Mouse (Mus musculus): ENCODE data around the gene Cfap70. TPM values are rescaled to one million over a fixed set of nuclear protein-coding genes. Genes with fewer than 3 reads are reported as not detected.

The Cfap70 gene
- polyA plus RNA-seq (2015; fragmentation: Nextera tagmentation; extraction: Ambion mirVana): 0.12 and 0.18 TPM in 2 replicates

DNA sequence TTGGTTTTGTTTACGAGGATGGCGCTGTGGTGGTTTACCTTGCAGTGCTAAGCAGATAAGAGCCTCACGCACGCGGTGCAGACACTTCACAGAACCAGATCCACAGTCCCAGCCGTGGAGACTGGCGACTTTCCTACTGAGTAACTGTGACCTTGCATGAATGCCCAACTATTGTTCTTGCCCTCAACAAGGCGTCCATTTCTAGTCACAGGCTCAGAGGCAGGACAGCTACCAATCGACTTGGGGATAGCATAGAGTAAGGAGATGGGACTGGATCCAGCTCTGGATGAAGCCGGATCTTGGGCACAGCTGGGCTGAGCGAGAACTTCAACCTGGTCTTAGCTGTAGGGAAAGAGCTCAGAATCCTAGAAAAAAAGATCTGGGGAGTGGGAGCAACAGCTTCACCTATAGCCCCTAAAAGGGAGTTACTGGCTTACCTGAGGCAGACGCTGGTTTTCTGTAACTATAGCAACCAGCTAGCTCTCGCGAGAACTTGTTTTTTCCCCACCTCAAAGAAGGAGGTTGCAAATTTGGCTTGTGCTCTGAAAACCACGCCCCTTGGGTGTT is at the start of gene Cfap70:
TSS of gene Cfap70 (minus strand) at position 462 of the 567 bp plus-strand sequence.
- Histone ChIP-seq H3K36me3 (ENCODE audit: control insufficient read depth, insufficient read depth, low read length) (peaks cover 2% of the 10 kb centered on the region; the same call in 1 of the 2 replicates), H3K27me3 (replicated peaks; ENCODE audit: control insufficient read depth, insufficient read depth, low read length) (no peaks in the 10 kb centered on the region), H3K4me3 (ENCODE audit: low read length) (peak within 1 kb of the TSS; percentile 47), H3K9ac (ENCODE audit: low read depth, low read length) (peak within 1 kb of the TSS; percentile 61), H3K4me1 (ENCODE audit: control insufficient read depth, insufficient read depth, low read length) (0 out of 2 replicates have a peak, but pooled peaks cover 2% of the 10 kb centered on the region), H3K4me2 (ENCODE audit: low read depth, low read length) (peak within 1 kb of the TSS; percentile 61), H3K9me3 (ENCODE audit: control insufficient read depth, low read length) (no peaks in the 10 kb centered on the region), H3K27ac (ENCODE audit: low read length) (no peak within 1 kb of the TSS)
- 2% methylated on average over 15 of the region's 15 CpGs for WGBS
- ATAC-seq: peak; percentile 71

DNA sequence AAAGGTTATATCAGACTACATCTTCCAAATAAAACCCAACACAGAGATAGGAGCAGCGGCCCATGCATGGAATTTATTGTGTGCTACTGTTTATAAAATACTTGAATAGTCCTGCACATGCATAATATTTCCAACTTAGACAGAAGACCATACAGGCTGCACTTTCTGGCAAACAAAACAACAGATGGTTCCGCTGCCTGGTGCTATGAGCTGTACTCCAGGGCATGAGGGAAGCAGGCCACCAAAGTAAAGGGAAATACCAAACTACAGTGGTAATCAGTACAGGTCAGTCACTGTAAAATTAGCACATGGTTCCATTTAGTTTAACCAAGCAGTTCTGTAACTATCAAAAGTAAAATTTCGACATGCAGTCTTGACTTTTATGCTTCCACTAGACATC is 48.0 kb upstream of the Cfap70 start:
- no peaks in the 10 kb centered on the region for H3K4me1 ChIP-seq (ENCODE audit: control insufficient read depth, insufficient read depth, low read length)
- peaks cover 7% of the 10 kb centered on the region for H3K36me3 ChIP-seq (ENCODE audit: control insufficient read depth, insufficient read depth, low read length)
- H3K27me3 ChIP-seq (replicated peaks; ENCODE audit: control insufficient read depth, insufficient read depth, low read length): no peaks in the 10 kb centered on the region
- H3K4me3 ChIP-seq (ENCODE audit: low read length): no peak overlapping the region
- 88% methylated on average over 3 of the region's 3 CpGs for WGBS
- H3K9me3 ChIP-seq (ENCODE audit: control insufficient read depth, low read length): no peaks in the 10 kb centered on the region
- H3K27ac ChIP-seq (ENCODE audit: low read length): no peak overlapping the region
- H3K4me2 ChIP-seq (ENCODE audit: low read depth, low read length): no peak overlapping the region
- no peak overlapping the region for H3K9ac ChIP-seq (ENCODE audit: low read depth, low read length)
- ATAC-seq: no peak

DNA sequence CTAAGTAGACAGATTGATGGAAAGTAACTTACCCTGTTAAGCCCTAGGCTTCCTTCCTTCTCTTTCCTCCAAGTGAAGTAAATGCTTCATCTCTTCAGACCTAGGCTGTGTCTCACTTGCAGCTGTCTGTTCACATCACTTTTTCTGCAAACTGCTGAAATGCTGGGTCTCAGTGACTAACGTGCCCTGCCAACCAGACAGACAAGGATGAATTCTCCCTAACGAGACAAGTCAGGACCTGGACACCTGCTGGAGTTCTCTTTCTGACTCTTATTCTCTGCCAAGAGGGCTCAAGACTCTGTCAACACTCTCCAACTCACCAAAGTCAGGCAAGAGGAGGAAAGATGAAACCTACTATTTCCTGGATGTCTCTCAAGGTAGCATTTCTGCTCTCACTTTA is 44.6 kb upstream of the Cfap70 start, which contains the start of gene Mss51:
TSS of gene Mss51 (minus strand) at position 299 of the 400 bp plus-strand sequence.
- Histone ChIP-seq H3K36me3 (ENCODE audit: control insufficient read depth, insufficient read depth, low read length) (peaks cover 7% of the 10 kb centered on the region), H3K9ac (ENCODE audit: low read depth, low read length) (no peak within 1 kb of the TSS), H3K4me3 (ENCODE audit: low read length) (no peak within 1 kb of the TSS), H3K4me2 (ENCODE audit: low read depth, low read length) (no peak within 1 kb of the TSS), H3K4me1 (ENCODE audit: control insufficient read depth, insufficient read depth, low read length) (no peaks in the 10 kb centered on the region), H3K9me3 (ENCODE audit: control insufficient read depth, low read length) (no peaks in the 10 kb centered on the region), H3K27ac (ENCODE audit: low read length) (no peak within 1 kb of the TSS), H3K27me3 (replicated peaks; ENCODE audit: control insufficient read depth, insufficient read depth, low read length) (no peaks in the 10 kb centered on the region)
- 76% methylated on average over 2 of the region's 2 CpGs for whole genome bisulfite sequencing
- ATAC-seq: no peak

GRCm38 (mm10) chr14:20486031-20486430 is 34.0 kb upstream of the Cfap70 start:
- no peak overlapping the region for H3K27ac ChIP-seq (ENCODE audit: low read length)
- 94% methylated on average over 5 of the region's 5 CpGs for WGBS

DNA sequence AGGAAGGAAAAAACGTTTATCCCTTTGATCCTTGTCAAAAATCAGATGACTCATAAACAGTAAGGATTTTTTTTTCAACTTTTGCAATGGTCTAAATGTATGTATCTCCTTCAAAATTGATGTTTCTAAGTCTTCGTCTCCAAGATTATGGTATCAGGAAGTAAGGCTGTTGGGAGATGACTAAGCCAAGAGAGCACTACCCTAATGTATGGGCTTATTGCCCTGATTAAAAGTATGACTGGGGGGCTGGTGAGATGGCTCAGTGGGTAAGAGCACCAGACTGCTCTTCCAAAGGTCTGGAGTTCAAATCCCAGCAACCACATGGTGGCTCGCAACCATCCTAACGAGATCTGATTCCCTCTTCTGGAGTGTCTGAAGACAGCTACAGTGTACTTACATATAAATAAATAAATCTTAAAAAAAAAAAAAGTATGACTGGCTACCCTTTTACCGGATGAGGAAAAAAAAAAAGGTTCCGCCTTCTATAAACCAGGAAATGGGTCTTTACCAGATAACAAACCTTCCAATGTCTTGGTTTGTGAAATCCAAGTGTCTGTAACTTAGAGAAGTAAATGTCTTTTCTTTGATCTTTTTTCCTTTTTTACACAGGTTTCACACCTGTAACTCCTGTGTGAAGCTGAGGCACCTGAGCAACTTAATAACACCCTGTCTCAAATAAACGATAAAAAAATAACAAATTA is 30.2 kb upstream of the Cfap70 start:
- Histone ChIP-seq H3K27ac (ENCODE audit: low read length) (no peak overlapping the region), H3K4me1 (ENCODE audit: control insufficient read depth, insufficient read depth, low read length) (peaks cover 9% of the 10 kb centered on the region), H3K9me3 (ENCODE audit: control insufficient read depth, low read length) (no peaks in the 10 kb centered on the region), H3K9ac (ENCODE audit: low read depth, low read length) (no peak overlapping the region), H3K4me2 (ENCODE audit: low read depth, low read length) (no peak overlapping the region), H3K4me3 (ENCODE audit: low read length) (no peak overlapping the region), H3K27me3 (replicated peaks; ENCODE audit: control insufficient read depth, insufficient read depth, low read length) (no peaks in the 10 kb centered on the region), H3K36me3 (ENCODE audit: control insufficient read depth, insufficient read depth, low read length) (0 out of 2 replicates have a peak, but pooled peaks cover 5% of the 10 kb centered on the region)
- ATAC-seq: no peak
- WGBS: 88% methylated on average over 7 of the region's 7 CpGs

More at GRCm38 (mm10) chr14:20486031-20486430, 34.0 kb upstream of the Cfap70 start:
- H3K36me3 ChIP-seq (ENCODE audit: control insufficient read depth, insufficient read depth, low read length): 0 out of 2 replicates have a peak, but pooled peaks cover 5% of the 10 kb centered on the region
- no peak for ATAC-seq
- H3K27me3 ChIP-seq (replicated peaks; ENCODE audit: control insufficient read depth, insufficient read depth, low read length): no peaks in the 10 kb centered on the region
- H3K4me1 ChIP-seq (ENCODE audit: control insufficient read depth, insufficient read depth, low read length): no peaks in the 10 kb centered on the region
- H3K4me3 ChIP-seq (ENCODE audit: low read length): no peak overlapping the region
- no peaks in the 10 kb centered on the region for H3K9me3 ChIP-seq (ENCODE audit: control insufficient read depth, low read length)
- H3K4me2 ChIP-seq (ENCODE audit: low read depth, low read length): no peak overlapping the region
- no peak overlapping the region for H3K9ac ChIP-seq (ENCODE audit: low read depth, low read length)

DNA sequence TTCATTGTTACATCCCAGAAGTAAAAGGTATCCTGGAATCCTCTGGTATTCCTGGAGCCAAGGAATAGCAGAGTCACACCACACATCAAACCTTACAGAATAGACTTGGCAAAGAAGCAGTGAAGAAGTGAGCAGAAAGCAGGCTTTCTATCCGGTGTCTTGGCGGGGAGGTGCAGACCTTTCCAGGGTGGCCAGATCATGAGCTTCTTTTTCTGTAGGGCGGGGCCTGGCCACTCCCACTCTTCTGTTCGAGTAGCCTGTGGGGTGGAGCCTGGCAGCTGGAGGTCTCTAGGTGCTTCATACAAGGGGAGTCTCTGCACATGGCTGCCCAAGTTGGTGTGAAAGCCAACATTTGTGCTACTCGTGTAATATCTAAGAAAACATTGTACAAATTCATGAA is 29.2 kb upstream of the Cfap70 start:
- H3K4me3 ChIP-seq (ENCODE audit: low read length): no peak overlapping the region
- H3K36me3 ChIP-seq (ENCODE audit: control insufficient read depth, insufficient read depth, low read length): 0 out of 2 replicates have a peak, but pooled peaks cover 5% of the 10 kb centered on the region
- H3K4me2 ChIP-seq (ENCODE audit: low read depth, low read length): no peak overlapping the region
- no peaks in the 10 kb centered on the region for H3K27me3 ChIP-seq (replicated peaks; ENCODE audit: control insufficient read depth, insufficient read depth, low read length)
- H3K27ac ChIP-seq (ENCODE audit: low read length): no peak overlapping the region; the same call in 1 of the 2 replicates
- 27% methylated on average over 5 of the region's 5 CpGs for WGBS
- no peak overlapping the region for H3K9ac ChIP-seq (ENCODE audit: low read depth, low read length)
- no peaks in the 10 kb centered on the region for H3K9me3 ChIP-seq (ENCODE audit: control insufficient read depth, low read length)
- ATAC-seq: no peak
- H3K4me1 ChIP-seq (ENCODE audit: control insufficient read depth, insufficient read depth, low read length): peaks cover 9% of the 10 kb centered on the region

DNA sequence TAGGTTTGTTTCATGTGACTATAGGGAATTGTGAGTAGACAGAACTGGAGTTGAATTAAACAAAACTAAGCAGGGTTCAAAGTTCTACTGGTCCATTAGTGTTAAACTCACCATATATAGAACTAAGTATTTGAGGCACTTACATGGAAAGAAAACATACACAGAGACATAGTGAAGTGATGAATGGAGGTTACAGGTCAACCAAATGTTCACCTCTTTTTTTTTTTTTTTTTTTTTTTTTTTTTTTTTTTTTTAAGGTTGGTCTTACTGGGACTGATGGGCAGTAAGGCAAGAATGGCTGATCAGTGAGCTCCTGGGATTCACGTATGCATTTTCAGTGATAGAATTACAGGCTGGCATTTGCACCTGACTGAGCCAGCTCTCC is 28.2 kb upstream of the Cfap70 start:
- Histone ChIP-seq H3K36me3 (ENCODE audit: control insufficient read depth, insufficient read depth, low read length) (0 out of 2 replicates have a peak, but pooled peaks cover 5% of the 10 kb centered on the region), H3K9me3 (ENCODE audit: control insufficient read depth, low read length) (no peaks in the 10 kb centered on the region), H3K27ac (ENCODE audit: low read length) (peak overlapping the region; percentile 83; the same call in 1 of the 2 replicates), H3K4me2 (ENCODE audit: low read depth, low read length) (peak overlapping the region; percentile 78), H3K27me3 (replicated peaks; ENCODE audit: control insufficient read depth, insufficient read depth, low read length) (no peaks in the 10 kb centered on the region), H3K9ac (ENCODE audit: low read depth, low read length) (peak overlapping the region; percentile 84), H3K4me1 (ENCODE audit: control insufficient read depth, insufficient read depth, low read length) (peaks cover 9% of the 10 kb centered on the region), H3K4me3 (ENCODE audit: low read length) (peak overlapping the region; percentile 83)
- WGBS: 71% methylated on average over 1 of the region's 1 CpGs
- ATAC-seq: no peak

- Histone ChIP-seq H3K36me3 (ENCODE audit: control insufficient read depth, insufficient read depth, low read length) (0 out of 2 replicates have a peak, but pooled peaks cover 2% of the 10 kb centered on the region), H3K4me2 (ENCODE audit: low read depth, low read length) (peak within 1 kb of the TSS; percentile 78), H3K9ac (ENCODE audit: low read depth, low read length) (peak within 1 kb of the TSS; percentile 84), H3K27ac (ENCODE audit: low read length) (peak within 1 kb of the TSS; percentile 83), H3K4me1 (ENCODE audit: control insufficient read depth, insufficient read depth, low read length) (peaks cover 9% of the 10 kb centered on the region), H3K4me3 (ENCODE audit: low read length) (peak within 1 kb of the TSS; percentile 83), H3K9me3 (ENCODE audit: control insufficient read depth, low read length) (no peaks in the 10 kb centered on the region), H3K27me3 (replicated peaks; ENCODE audit: control insufficient read depth, insufficient read depth, low read length) (no peaks in the 10 kb centered on the region)
- WGBS: under 1% methylated on average over 48 of the region's 48 CpGs
- ATAC-seq: peak; percentile 94
These were observed 27.5 kb upstream of the Cfap70 start, which contains the start of gene Anxa7 for GRCm38 (mm10) chr14:20479291-20480194. Anxa7 (minus strand) TSS chr14:20480133.

DNA sequence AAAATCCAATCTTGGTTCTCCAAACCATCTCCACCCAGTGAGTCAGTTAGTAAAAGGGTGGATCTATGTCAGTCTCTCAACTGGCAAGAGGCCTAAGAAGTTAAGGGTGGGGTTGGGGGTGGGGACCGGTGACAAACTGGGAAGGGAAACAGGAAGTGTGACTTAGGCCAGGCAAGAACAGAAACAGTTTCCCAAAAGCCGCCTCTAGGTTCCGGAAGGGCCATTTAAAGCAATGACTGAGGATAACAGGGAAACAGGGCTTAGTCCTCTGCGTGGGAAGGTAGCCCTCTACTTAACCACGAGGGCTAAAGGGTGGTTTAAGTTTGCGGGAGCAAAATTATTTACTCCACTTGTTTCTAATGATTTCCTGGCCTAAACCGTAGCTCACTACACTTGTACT is 26.8 kb upstream of the Cfap70 start:
- WGBS: 11% methylated on average over 7 of the region's 7 CpGs
- H3K9ac ChIP-seq (ENCODE audit: low read depth, low read length): peak overlapping the region; percentile 84

More for the DNA sequence above, 26.8 kb upstream of the Cfap70 start:
- H3K36me3 ChIP-seq (ENCODE audit: control insufficient read depth, insufficient read depth, low read length): no peaks in the 10 kb centered on the region
- no peaks in the 10 kb centered on the region for H3K9me3 ChIP-seq (ENCODE audit: control insufficient read depth, low read length)
- H3K4me2 ChIP-seq (ENCODE audit: low read depth, low read length): peak overlapping the region; percentile 78
- peaks cover 9% of the 10 kb centered on the region for H3K4me1 ChIP-seq (ENCODE audit: control insufficient read depth, insufficient read depth, low read length)
- H3K27me3 ChIP-seq (replicated peaks; ENCODE audit: control insufficient read depth, insufficient read depth, low read length): no peaks in the 10 kb centered on the region
- peak overlapping the region; percentile 83 for H3K4me3 ChIP-seq (ENCODE audit: low read length)
- H3K27ac ChIP-seq (ENCODE audit: low read length): peak overlapping the region; percentile 83
- peak; percentile 65 for ATAC-seq

All from intestine, embryonic 16.5 days (tissue).